Mouse (Mus musculus) cerebellum, postnatal 36 days (tissue): ENCODE measurements around the gene Adam12.

Source experiments
- DNase-seq, 2 experiments: peaks; one replicate each; pipeline ENCODE4 v3.0.0; 2021 to 2022; ENCODE audit warnings: mixed read lengths in 2 of 2

Adam12 gene

DNA sequence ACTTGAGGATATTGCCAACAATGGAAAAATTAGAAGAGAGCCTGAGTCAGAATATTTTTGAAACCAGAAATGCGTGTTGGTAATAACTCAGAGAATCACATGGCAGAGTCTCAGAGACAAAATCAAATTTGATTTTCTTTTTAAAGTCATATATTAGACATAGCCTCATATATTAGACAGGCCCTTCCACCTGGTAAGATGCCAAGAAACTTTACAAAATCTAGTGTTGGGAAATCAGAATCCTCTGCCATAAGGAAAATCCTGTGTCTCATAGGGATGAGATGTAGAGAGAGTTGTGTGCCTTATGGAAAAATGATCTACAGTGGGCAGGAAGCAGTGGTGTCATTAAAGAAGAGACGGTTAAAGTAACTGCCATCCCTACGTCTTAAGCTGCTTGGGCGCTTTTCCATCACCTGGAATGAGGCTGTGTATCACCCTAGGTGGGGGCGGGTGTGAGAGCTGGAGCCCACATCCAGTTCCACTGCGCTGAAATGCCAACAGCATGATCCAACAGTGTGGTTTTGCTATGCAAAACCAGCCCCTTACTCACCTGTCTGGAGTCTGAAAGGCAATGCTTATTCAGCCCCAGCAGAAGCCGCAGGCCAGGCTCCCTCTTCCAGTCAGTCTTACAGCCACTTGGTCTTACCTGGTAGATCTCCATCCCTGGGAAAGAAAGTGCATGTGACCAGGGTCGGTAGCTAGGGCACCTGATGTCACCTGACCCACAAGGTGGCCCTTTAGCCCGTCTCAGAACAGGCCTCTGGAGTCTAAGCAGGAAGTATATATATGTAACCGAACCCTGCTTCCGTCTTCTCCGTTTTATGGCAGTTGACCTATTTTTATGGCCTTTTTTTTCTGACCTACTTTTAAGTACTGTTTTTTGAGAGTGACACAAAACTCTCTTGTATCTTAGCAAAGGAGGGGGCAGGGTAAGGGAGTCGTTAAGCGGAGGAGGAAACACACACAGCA lies at the start of gene Adam12:
Adam12 (minus strand) TSS at position 769 of the 969 bp plus-strand sequence.
- no peak for DNase-seq

DNA sequence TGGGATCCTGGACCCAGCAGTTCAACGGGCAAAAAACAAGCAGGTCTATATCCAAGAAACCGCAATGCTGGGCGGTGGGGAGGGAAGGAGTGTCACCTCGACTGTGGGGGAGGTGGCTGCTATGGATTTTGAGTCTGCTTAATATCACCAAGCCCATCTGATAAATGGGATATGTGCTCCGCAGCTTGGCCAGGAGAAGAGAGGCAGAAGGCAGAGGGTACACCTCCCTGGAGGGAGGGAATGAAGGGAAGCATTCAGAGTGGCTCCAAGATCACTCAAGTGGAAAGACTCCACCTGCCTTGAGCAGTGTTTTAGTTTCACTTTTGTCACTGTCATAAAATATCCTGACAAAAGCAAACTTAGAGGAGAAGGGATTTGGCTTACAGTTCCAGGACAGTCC lies 41.0 kb upstream of the Adam12 start:
- peak in 1 of 2 experiments; percentile 5 for DNase-seq

DNA sequence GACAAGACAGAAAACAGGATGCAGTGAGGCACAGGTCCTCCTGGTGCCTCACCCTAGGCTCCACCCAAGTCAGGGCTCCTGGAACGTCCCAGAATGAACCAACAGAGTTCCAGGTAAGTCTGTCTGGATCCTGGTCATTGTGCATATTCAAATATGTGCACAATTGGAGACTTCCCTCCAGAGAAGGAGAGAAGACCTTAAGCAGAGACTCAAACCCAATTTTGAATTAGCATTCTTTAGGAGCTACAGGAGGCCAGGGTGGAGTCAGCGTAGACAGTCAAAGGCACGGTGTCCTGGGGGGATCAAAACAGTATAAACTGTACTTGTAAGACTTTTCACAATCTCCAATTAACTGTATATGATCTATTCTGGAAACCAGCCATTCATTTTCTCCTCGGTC lies 40.5 kb upstream of the Adam12 start:
- DNase-seq = no peak

DNA sequence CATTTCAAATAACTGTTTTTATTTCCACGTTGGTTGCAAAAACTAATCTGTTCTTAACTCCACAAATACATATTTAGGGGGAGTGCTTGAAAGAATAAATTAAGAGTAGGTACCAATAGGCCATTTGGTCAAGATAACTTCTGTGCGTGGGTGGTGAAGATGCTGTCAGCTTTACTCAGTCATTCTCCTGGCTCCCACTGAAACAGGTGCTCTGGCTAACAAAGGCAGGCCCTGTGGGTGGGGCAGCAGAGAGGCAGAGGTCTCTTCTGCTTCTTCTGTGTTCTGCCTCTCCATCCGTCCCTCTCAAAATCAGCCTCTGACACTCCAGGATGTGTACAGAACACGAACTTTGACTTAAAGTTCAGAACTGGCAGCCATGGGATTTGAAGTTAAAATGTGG lies 33.8 kb upstream of the Adam12 start:
- no peak for DNase-seq

DNA sequence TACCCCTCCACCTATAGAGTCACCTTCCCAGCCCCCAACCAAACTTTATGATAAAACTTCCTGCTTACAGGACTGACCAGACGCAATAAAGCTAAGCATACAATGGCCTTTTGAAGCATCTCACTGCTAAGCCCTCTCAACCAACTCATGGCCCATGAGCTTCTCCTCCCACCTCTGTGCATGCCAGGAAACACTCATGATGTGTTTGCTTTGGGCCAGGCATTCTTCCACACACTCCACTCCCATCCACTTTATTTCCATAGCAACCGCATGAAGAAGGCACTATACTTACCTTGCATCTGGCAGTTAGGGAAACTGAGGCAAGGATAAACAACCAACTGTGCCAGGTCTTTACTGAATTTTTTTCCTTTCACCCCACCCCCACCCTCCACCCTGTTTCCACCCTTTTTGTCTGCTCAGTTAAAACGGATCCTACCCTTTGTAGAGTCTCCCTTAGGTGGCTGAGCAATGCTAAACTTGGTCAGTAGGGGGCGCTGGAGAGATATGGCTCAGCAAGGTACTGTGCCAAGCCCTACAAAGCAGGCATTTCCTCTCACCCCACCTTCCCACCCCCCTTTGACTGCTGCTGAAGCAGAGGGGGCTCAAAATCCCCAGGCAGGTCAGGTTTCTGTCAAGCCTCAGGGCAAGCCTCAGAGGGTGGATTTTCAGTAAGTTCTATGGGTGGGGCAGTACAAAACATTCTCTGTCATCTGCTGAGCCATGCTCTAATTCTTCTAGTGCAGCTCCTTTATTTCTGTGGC lies 31.4 kb upstream of the Adam12 start:
- DNase-seq = peak; percentile 62 to 63

DNA sequence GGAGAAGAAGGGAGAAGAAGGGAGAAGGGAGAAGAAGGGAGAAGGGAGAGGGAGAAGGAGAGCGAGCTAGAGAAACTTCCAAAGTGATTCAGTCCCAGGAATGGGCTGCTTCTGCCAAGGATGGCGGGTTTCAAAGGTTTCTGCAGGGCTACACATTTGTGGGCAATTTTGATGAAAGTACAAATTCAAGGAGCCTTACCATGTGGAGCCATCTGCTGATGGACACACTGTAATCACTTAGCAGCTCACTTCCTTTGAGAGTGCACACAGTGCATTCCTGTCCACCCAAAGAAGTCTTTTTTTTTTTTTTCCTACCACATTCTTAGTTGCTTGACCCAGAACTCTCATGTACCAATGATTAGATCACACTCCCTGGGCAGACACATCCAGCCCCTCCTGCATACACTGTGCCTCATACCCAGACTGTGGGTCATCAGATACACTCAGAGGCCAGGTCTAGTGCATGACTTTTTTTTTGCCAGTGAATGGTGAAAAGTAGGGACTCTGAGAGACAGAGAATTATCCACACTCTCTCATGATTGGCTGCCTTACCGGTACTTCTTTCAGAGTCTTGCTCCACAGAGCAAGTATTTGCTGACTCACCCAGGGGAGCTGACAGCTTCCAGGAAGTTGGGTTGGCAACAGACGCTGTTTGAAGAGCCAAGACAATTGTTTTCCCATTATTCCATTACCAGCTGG lies 29.2 kb upstream of the Adam12 start:
- DNase-seq = no peak

DNA sequence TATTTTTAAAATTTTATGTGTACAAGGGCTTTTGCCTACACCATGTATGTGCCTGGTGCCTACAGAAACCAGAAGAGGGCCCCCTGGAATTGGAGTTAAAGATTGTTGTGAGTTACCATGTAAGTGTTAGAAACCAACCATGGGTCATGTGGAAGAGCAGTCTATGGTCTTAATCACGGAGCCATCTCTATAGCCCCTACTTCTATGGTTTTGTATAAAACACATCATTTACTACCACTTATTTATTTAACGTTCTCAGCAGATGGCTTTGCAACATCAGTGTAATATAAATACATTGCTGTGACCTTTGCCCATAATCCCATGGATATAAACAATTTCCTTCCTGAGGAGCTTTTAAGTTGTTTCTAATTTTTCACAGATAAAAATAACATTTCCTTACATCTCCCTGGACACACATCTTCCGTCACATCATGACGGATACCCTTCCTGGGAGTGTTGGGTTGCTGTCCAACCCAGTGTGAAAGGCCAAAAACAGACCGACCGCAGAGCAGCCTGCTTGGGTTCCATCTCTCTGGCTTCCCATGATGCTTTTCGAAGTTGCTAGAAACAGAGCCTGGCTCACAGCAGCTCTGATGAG lies 18.4 kb upstream of the Adam12 start:
- no peak for DNase-seq

DNA sequence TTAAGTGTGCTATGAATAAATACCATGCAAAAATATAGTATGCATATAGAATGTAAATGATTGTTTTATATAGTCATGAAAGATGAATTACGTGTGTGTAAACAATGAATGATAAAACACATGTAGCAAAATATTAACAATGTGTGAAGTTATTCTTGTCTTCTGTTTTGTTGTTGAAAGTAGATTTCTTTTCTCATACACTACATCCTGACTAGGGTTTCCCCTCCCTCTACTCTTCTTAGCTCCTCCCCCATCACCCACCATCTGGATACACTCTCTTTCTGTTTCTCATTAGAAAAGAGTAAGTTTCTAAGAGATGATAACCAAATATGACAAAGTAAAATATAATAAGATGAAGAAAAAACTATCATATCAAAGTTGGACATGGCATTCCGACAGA lies 16.1 kb upstream of the Adam12 start:
- DNase-seq = no peak

DNA sequence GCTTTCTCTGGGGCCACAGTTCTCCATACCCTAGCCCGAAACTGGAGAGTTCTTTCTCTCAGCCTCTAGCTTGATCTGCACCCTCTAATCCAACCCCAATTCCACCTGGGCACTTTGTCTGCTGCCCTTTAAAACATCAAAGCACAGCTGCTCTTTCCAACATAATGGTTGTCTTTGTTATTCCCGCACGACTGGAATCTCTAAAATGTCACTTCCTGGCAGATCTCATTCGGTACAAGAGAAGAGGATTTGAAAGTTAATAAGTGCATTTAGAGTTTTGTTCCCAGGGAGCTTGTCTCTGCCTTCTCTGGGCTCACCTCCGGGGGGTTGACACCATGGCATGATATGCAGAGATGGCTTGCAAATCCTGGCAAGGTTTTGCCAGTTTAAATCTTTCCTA lies 14.7 kb upstream of the Adam12 start:
- no peak for DNase-seq

DNA sequence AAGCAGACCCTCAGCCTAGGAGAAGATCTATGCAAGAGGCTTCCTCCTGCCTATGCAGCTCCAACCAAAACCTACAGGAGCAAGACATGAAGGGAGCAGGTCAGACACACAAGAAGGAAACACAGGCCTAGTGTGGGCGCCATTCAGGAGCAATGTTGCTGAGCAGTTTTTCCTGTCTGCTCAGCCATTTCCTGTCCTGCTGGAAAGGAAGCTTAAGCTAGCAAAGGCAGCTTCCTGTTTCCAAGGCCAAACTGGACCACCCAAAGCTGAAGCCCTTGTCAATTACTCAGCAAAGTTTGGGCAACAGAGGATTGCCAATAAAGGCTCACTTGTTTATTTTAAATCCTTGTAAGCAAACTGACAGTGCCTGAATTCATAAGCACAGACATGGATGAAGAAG lies 10.8 kb upstream of the Adam12 start:
- no peak for DNase-seq

DNA sequence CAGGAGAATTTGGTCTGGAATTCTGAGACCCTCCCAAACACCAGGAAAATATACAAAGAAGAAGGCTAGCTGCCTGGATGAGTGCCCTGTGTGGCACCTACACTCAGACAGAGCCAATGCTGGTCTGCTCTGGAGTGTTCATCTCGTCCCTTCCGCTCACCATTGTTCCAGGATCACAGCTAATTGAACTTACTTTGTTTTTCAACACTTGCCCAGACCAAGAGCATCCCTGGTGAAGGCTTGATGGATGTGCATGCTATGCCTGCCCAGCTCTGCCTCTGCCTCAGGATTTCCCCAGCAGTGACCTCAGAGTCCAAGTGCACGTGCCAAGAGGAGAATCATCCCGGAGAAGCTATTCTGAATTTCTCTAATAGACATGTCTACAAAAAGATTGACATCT lies 9.3 kb upstream of the Adam12 start:
- no peak for DNase-seq

DNA sequence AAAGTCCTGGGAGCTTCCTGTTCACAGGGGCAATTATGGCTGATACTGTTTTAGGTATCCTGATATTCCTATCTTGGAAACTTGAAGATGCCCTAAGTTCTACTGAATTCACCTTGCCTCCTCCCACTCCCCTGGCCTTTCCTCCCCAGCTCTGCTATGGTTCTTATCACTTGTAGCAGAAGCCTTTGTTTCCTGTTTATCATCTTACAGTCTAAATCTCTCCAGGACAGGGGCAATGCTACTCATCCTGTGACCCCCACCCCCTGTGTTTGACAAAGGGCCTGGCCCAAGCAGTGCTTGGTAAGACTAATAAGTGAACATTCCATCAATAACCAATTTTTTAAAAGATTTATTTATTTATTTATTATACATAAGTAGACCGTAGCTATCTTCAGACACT lies 8.6 kb upstream of the Adam12 start:
- no peak for DNase-seq

DNA sequence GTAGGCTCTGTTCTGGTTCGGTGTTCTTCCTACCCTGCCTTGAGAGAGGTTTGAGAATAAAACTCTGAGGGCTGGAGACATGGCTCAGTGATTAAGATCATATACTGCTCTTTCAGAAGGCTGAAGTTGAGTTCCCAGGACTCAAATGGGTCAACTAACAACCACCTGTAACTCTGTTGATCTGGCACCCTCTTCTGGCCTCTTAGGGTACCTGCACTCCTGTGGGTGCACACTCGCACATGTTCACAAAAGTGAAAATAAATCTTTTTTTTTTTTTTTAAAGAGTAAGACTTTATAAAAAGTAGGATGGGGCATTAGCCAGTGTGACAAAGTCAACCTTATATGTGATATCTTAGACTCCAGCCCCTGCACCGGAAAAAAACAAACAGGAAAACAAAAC lies 6.9 kb upstream of the Adam12 start:
- DNase-seq = no peak

DNA sequence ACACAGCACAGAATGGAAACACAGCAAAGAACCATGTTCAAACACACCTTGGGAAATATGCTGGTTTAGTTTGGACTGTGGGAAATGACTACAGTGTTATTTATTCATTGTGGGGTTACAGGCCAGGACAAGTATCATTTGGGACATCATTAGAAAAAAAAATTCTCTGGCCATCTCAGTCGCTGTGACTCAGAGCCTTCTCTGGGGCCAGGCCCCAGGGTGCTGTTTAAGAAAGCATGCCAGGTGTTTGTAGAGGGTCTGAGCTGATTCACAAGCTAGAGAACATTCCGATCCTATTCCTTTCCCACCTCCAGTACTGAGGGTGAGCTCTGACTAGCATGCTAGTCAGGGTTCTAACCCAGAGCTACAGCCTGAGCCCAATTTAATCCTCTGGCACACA lies 5.4 kb upstream of the Adam12 start:
- no peak for DNase-seq

DNA sequence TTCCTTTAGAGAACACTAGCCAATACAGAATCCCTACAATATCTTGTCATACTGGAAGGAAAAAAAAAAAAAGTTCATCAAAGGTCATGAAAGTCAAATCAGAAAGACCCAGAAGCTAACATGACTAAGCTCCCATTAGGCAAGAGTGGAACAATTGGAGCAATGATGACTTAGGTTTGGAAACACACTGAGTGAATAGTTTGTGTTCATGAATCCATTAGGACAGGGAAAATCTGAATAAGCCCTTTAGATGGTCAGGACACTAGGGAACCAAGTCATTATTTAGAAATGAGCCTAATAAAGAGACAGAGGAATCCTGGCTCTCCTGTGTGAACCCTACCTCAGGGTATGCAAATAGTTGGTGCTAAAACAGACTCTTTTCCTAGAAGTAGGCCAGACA lies 4.8 kb upstream of the Adam12 start:
- no peak for DNase-seq

DNA sequence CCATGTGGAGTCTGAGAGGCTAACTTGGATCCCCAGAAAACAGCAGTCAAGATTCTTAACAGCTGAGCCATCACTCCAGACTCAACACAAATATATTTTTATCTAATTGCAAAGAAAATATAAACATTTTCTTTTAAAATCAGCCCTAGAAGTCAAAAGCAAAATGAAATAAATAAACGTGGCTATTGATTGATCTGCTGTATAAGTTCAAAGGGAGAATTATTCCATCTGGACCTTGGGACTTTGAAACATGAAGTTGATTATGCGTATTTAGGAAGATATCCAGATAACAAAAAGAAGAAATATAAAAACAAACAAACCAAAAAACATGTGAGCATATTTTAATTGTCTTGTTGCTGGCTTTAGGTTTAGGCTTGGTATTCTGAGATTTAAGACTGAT lies 3.6 kb upstream of the Adam12 start:
- no peak for DNase-seq

DNA sequence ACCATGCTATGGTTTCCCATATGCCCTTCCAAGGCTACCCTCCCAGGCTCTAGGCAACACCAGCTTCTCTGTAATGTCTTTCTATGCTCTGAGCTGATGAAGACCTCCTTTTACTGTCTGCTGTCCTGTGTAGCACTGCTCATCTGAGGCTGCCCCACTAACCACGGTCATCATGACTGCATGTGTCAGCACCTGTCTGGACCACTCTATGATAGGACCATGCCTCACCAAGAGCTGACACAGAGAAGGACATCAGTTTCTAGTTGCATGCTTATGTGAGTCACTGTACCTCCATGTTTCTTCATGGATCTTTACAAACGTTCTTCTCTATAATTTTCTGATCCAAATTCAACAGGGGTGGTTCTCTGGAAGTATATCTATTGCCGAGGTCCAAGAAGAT lies 1.2 kb downstream of the Adam12 start:
- no peak for DNase-seq

DNA sequence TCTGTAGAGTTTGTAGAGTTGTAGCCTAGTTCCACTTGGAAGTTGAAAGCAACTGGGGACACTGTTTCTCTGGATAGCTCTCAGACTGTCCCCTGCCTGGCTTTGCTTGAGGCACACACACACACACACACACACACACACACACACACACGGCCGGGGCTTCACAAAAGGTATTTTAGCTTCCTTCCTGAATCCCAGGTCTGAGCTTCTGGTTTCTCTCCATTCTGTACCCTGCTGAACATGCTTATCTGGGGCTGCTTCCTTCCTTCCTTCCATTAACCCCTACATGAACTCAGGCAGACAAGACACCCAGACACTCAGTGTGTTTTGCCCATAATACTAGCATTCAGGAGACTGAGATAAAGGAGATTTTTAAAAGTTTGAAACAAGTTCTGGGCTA lies 2.0 kb downstream of the Adam12 start:
- no peak for DNase-seq

DNA sequence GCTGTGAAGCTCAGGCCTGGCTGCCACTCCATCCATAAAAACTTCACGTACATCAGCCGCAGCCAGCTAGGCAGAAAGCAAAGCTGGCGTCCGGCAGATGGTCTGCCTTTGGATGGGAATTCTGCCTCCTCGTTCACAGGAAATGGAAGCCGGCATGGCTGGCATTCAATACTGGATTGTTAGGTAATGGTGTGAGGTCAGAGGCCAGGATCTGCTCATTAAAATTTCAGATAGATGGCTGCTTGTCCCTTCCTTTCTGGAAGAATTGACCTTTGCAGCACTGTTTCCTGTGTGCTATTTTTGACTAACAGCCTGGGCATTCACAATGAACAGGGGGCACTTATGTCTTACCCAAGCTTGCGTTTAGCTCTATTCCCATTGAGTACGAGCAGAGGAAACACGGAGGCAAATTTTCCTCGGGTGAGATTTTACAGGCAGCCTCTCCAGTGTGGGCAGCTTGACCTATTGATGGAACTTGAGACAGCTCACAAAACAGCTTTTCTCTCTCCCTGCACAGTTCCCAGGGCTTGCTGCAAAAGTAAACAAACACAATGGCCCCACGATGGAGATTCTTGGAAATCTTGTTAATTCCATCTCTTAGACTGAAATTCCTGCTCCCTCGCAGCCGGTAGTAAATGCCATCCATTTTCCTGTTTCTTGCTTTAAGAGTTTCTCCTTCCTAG lies 4.0 kb downstream of the Adam12 start:
- peak in 1 of 2 experiments; percentile 11 for DNase-seq

DNA sequence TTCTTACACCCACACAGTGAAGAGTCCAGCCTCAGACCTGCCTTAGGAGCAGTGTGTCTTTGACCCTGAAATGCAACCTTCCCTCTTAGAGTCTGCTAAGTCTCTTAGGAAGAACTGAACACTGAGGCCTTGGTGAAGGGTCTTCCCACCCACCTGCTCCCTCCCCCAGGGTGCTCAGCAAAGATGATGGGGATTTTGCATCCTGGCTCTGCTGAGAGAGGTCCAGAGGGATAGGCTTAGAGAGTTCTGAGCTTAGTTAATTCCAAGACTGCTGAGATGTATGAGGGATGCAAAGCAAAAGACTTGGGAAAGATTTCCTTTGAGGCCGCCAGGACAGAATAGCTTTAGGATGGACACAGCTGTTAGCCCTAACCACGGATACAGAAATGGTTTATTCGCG lies 4.8 kb downstream of the Adam12 start:
- DNase-seq = no peak

DNA sequence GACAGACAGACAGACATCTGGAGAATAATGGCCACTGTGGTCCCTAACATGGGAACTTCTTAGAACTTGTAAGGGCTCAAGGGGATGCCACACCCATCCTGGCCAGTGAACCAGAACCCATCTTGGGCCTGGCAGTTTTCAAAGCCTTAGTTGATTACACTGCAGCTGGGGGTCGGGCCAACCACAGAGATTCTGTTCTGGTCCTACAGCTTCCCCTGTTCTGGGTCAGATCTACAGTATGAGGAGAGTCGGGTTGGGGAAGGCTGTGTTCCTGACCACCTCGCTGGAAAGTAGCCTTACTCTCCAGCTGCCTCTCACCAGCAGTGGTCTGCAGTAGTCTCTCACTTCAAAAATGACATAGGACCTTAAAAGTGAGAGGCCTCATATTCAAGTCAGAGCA lies 5.7 kb downstream of the Adam12 start:
- DNase-seq = no peak
